Mouse (Mus musculus) CH12F3 (cell line): ENCODE results near the gene Megf8.

ENCODE experiments used
- in situ Hi-C: fragments of 300-500 bp; cut with MboI; formaldehyde crosslinking; loops from 2 replicates; pipeline ENCODE4 v1.14.3; 2020; ENCODE audit warnings: low sequenced_read_pairs

Megf8 gene

DNA sequence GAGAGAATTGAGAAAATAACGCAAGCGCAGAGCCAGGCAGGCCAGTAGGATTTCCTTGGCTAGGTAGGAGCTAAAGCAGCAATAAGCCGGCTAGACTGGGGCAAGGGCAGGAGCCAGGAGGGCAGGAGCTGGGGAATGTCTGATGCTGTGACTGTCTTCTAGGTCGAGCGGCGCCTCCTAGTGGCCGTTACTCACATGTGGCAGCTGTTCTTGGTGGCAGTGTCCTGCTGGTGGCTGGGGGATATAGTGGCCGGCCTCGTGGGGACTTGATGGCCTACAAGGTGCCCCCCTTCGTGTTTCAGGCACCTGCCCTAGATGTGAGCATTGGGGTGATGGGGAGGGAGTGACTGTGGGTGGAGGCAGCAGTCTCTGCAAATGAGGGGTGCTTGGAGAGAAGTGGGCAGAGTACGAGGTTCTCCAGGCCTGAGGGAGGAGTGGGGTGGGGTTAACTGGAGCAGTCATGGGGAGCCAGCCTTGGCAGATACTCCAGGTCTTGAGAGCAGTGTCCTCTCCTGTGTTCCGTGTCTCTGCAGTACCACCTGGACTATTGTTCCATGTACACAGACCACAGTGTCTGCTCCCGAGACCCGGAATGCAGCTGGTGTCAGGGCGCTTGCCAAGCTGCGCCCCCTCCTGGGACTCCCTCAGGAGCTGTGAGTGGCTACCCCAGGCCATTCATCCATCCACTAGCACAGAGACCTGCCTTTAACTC, 16.8 kb downstream of the Megf8 start:
- in situ Hi-C loops = no loop called here

DNA sequence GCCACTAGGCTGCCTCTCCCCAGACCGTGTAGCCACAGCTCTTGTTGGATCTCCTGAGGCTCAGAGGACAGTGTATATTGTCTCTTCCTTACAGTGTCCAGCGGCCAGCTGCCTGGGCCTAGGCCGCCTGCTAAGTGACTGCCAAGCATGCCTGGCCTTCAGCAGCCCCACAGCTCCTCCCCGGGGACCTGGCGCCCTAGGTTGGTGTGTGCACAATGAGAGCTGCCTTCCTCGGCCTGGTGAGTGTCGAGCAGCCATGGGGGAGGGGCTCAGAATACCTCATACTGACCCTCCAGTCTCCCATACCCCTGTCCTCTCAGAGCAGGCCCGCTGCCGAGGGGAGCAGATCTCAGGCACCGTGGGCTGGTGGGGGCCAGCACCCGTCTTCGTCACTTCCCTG, 17.5 kb downstream of the Megf8 start:
- in situ Hi-C loops = no loop called here

DNA sequence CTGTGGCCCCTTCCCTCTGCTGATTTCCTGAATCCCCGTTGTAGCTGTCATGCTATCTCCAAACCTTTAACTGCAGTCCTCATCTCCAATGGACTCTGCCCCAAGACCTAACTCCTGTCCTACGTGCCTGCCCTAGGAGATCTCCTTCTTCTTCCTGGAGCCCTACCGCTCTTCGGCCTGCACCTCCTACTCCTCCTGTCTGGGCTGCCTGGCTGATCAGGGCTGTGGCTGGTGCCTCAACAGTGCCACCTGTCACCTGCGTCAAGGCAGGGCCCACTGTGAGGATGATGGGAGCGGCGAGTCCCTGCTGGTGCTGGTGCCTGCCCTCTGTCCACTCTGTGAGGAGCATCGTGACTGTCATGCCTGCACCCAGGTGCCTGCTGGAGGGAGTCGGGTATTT, 22.4 kb downstream of the Megf8 start:
- in situ Hi-C loops = no loop called here

DNA sequence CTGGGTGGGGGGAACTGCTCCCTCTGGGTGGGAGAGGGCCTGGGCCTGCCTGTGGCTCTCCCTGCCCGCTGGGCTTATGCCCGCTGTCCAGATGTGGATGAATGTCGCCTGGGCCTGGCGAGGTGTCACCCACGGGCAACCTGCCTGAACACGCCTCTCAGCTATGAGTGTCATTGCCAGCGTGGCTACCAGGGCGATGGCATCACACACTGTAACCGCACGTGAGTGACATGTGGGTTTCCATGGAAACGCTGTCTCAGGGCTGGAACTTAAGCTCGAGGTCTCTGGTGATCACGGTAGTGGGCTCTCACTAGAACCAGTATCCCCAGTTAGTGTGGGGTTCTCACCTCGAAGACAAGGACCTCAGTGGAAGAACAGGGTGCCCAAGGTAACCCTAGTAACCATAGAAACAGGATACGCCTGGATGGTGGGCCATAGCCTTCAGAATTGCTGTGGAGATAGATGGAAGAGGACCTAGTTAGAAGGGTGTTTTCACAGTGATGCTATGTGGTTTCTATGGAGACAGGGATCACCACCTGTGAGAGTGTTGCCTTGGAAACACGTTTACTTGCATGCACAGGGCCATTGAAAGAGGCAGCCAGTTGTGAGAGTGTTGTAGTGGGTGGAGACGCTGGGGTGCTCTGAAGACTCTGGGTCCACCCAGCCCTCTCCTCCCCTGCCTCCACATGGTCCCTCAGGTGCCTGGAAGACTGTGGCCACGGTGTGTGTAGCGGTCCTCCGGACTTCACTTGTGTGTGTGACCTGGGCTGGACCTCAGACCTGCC, 24.2 kb downstream of the Megf8 start:
- in situ Hi-C loops = no loop called here

DNA sequence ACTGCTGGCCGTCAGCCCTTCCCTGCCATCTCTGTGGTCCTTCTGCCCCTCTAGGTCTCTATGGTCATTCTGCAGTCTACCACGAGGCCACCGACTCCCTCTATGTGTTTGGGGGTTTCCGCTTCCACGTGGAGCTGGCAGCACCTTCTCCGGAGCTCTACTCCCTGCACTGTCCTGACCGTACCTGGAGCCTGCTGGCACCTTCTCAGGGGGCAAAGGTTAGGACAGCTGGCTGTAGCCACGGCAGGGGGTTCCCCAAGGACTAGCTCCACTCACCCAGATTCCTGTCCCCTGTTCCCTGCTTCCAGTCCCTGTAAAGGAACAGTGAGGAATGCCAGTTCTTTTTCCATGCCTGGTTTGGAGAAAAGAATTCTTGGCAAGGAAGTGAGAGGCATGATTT, 31.9 kb downstream of the Megf8 start:
- in situ Hi-C loops = no loop called here

DNA sequence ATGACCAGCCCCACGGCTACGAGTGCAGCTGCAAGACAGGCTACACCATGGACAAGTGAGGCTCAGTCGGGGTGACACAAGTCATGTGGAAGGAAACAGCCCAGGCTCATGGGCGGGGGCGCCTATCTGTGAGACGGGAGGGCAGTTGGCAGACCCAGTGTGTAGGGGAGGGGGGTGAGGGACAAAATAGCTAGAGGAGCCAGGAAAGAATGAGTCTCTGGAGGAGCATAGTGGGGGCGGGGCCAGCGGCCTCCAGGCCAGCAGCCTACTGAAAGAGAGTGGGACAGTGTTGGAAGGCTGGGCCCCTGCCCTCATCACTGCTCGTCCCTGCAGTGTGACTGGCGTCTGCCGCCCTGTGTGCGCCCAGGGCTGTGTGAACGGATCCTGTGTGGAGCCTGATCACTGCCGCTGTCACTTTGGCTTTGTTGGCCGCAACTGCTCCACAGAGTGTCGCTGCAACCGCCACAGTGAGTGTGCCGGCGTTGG, 41.8 kb downstream of the Megf8 start:
- in situ Hi-C loops = no loop called here

DNA sequence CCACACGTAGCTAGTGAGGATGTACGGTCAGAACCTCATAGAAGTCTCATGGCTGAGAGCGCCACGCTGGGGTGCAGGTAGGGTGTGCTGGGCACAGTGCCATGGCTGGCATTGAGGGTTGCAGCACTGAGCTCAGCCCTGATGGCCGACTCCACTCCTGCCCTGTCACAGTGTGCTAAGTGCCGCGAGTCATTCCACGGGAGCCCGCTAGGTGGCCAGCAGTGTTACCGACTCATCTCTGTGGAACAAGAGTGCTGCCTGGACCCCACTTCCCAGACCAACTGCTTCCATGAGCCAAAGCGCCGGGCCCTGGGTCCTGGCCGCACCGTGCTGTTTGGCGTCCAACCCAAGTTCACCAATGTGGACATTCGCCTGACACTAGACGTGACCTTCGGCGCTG, 46.2 kb downstream of the Megf8 start:
- in situ Hi-C loops = no loop called here

DNA sequence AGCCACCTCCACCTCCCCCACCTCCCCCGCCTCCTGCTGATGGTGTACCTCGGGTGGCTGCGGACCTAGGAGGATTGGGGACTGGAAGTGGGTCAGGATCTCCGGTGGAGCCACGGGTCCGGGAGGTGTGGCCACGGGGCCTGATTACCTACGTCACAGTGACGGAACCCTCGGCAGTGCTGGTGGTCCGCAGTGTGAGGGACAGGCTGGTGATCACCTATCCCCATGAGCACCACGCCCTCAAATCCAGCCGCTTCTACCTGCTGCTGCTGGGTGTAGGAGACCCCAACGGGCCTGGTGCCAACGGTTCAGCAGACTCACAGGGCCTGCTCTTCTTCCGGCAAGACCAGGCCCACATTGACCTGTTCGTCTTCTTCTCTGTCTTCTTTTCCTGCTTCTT, 46.7 kb downstream of the Megf8 start:
- in situ Hi-C loops = no loop called here

DNA sequence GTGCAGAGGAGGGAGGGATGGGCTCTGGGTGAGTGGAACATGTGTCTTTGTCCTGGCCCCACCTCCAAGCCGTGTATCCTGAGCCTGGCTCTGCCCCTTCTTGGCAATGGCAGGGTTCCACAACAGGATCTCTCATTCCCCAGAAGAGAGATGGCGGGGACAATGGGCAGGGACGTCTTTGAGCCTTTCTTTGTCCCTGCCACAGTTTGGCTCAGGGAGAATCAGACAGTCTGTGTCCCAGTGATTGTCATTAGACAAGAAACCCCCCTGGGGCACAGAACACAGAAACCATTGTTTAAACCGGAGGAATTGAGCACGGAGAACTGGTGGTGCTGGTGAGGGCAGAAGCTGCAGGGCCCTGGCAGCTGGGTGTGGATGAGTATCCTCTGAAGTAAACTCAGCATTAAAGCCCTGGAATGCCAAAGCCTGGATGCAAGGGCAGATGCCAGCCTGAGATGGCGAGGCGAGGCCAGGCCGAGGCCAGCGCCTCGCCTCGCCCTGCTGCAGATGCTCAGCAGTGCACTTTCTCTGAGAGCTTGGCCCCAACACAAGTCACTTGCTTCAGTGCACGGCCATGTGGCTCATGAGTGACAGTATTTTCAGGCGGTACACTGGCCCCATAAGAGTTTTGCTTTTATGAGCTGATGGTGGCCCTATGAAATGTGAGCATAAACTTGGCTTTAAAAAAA, 49.1 kb downstream of the Megf8 start:
- in situ Hi-C loops = no loop called here

DNA sequence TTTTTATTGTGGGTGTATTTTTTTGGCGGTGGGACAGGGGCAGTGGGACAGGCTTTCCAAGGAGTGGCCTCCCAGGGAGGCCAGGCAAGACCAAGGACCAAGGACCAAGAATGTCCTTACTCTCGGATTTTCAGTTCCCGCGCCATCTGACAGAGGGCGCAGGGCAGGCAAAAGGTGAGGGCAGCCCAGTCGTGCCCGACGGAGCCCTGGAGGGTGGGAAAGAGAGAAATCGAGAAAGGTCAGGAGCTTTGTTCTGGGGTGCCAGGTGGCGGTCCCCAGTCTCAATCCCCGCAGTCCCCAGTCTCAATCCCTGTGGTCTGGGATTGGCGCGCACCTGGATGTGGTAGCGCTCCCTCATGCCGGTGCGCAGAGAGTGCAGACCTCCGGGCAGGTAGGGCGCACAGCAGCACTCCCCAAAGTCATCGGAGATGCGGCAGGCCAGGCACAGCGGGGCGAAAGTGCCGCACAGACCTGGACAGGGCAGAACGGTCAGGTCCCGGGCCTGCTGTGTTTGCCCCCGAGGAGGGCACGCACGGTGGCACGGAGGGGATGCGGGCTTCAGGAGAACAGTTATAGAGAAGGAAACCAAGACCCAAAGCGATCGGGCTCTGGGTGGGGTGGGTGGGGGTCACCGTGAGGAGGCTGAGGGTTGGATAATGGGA, 50.8 kb downstream of the Megf8 start:
- in situ Hi-C loops = no loop called here

DNA sequence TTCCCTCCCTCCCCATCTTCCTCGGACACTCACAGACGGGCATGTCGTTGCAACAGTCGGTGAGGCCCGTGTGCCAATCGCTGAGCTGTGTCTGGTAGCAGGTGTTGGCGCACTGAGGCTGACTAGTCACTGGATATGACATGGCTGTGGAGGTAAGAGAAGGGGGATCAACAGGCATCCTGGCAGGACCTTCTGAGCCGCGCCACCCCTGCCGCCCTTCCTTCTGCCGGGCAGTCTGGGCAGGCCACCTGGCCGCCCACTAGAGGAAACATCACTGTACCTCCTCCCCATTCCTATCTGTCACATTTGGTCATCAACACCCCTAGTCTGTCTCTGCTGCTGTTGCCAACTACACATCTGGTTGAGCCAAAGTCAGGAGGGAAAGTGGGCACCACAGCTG, 51.4 kb downstream of the Megf8 start:
- in situ Hi-C loops = no loop called here

DNA sequence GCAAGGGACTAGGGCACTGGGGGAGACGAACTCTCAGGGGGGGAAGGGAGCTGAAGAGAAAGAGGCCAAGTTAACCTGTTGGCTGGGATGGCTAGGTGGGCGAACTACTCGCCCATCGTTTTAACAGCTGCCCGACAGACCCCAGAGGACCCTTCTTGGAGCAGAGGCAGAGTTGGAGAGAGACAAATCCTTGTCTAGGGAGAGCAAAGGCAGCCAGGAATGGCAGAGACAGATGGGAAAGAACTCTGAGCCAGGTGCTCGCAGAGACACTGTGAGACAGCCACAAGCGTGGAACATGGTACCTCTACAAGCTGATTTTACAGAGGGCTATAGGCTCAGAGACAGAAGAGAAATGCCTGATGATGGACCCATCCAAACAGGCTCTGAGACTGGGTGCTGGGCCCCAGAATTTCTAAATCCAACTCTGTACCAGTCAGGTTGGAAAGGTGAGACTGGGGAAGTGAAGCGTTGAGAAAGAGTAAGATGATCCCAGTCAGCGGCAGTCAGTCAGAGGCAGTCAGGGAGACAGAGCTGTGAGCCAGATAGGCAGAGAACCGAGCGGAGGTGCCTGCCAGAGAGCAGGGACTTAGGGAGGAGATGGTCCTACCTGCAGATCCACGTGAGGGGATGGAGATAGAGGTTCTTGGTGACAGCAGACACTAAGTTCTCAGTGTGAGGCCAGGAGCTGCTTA, 52.2 kb downstream of the Megf8 start, which contains the start of gene Cnfn:
Cnfn (minus strand) TSS at position 667 of the 692 bp plus-strand sequence.
- in situ Hi-C loops = no loop called here

DNA sequence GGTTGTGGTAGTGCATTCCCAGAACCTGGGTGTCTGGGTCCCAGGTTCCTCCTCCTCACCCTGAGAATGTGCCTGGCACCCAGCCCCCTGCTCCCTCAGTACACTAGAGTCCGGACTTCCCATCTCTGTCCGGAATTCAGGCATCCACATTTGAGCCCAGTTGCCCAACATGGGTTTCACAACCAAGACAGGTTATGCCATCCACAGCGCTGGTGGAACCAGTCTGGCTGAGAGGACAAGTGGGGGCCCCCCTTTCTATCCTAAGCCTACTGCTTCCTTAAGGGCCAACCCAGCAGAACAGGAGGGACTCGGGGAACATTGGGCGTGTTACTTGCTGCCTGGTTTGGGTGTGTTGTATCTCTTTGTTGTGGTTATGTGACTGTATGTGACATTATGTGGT, 55.5 kb downstream of the Megf8 start:
- in situ Hi-C loops = no loop called here

DNA sequence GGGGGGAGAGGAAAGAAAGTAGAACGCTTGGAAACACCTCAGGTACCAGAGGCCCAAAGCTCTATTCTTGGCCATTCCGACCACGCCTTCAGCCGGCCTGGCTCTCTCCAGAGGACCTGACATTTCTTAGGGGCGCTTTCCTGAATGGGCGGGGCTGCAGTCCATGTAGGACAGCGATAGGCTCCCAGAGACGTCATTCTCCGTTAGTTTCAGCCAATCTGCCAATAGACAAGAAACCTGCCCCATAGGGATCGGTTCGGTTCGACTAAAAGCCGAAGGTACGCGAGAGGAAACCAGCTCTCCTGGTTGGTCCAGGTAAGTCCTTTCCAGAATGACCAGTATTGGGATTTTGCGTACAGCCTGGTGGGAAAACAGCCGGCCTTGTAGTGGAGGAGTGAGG, 59.6 kb downstream of the Megf8 start:
- in situ Hi-C loops = no loop called here

DNA sequence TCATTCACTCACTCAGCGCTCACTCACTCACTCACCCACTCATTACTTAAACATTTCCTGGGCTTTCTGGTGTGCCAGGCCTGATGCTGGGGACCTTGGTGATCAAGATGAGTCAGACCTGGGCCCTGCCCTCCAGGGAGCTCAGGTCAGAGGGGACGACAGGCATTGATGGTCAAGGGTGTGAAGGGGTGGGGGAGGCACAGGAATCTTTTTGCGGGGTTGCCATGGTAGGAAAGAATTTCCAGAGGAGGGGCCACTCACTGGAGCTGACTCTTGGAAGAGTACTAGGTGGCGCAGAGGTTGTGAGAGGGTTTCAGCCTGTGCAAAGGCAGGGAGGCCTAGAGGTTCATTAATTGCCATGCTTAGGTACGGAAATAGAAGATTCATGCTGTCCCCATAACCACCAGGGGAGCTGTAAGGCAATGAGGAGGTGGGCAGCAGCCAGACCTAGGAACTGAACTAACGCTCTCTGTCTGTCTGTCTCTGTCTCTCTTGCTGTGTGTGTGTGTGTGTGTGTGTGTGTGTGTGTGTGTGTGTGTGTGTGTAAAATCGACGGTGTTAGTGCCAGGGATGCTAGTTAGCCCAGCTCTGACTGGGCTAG, 60.2 kb downstream of the Megf8 start:
- in situ Hi-C loops = no loop called here

DNA sequence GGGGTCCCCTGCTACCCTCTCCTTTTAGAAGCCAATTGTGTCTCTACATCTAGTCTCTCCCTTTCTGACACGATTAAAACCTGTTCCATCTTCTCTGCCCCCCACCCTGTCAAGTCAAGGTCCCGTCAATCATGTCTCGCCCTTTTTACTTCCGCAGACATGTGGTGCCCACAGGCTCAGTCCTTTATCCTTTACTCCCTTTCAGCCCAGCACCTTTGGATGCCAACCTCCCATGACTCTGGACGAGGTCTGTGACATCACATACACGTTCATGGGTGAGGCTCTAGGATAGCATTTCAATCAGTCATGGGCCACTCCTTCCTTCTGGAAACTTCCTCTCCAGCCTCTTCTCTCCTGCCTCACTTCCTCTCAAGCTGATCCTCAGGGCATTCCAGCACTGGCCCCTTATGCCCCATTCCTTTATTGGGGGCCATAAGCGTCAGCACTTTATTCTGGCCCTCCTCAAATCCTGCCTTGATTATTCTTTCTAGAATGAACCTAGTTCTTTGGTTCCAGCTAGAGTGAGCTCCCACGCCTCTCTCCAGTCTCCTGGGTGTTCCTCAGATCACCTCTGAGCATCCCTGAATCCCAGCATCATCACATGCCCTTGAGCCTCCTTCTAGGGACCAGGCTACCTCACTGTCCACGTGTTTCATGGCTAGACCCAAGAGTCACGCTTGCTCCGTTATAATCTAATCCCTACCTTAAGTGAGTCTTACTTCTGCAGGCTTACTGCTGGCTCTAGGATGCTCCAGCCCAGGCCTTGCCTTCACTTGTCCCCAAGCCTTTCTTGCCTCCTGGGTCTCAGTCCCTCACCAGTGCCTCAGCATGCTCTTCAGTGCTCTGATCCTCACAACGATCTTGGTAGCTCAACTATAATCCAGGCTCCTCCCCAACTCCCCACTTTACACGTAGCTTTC, 61.5 kb downstream of the Megf8 start:
- in situ Hi-C loops = no loop called here

DNA sequence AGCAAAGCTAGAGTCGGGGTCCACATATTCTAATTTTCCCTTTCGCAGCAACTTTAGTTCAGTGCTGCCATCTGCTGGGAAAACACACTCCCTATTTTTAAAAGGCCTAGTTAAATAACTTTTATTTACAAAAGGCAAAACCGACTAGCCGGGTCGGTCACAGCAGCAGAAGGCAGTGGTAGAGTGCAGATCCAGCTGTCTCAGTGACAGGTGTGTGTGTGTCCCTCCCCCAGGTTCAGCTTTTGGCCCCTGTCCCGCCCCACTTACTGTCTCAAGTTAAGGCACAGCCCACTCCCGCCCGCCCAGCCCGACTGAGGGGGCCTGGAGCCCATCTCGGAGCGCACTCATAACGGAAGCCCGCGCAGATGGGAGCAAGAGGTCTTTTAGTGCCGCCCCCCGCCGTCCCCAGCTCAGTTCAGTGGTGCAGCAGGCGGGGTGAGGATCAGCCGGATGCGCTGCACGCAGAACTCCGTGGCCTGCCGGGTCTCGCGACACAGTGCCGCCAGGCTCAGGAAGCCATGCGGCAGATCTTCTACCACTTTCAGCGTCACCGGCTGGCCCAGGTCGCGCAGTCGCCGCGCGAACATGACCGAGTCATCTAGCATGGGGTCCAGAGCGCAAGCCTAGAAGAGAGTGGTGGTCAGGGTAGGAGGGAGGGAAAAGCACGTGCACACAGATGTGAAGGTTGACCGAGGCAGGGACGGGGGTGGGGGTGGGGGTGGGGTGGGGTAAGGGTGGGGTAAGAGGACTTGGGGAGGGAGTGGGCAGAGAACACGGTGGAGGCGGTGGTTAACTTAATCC, 62.8 kb downstream of the Megf8 start:
- in situ Hi-C loops = no loop called here
